Mouse (Mus musculus) lung, postnatal 0 days (tissue): ENCODE data around the gene Htr2c. TPM values are rescaled to one million over a fixed set of nuclear protein-coding genes. Genes with fewer than 3 reads are reported as not detected.

Experiments used
- ATAC-seq: fragments of 200-750 bp; cut with Nextera tagmentation; 2 replicates; pipeline ENCODE4 v1.8.0; 2017; ENCODE audit warnings: moderate library complexity
- DNase-seq: peaks from one replicate; pipeline ENCODE4 v3.0.0-alpha.2; 2016; ENCODE audit warnings: low spot score
- H3K27ac ChIP-seq: fragments of 300-500 bp; sonication (generic); 2 replicates; pipeline ENCODE4 v1.5.1; 2014; ENCODE audit warnings: antibody characterized with exemption, mild to moderate bottlenecking, low read length, mixed read lengths
- H3K27me3 ChIP-seq: fragments of 300-500 bp; sonication (generic); replicated peaks from 2 replicates; pipeline ENCODE4 v1.6.1; 2014; ENCODE audit warnings: low read length, mixed read lengths; ENCODE audit not compliant: insufficient read depth
- H3K36me3 ChIP-seq: fragments of 300-500 bp; sonication (generic); 2 replicates; pipeline ENCODE4 v1.6.1; 2014; ENCODE audit warnings: low read length, mixed read lengths; ENCODE audit not compliant: insufficient read depth
- H3K4me1 ChIP-seq: fragments of 300-500 bp; sonication (generic); 2 replicates; pipeline ENCODE4 v1.6.1; 2014; ENCODE audit warnings: antibody characterized with exemption, low read depth, low read length, mixed read lengths; ENCODE audit not compliant: insufficient read depth
- H3K4me2 ChIP-seq: fragments of 300-500 bp; sonication (generic); replicated peaks from 2 replicates; pipeline ENCODE4 v1.6.1; 2014; ENCODE audit warnings: low read depth, mild to moderate bottlenecking, low read length, moderate library complexity, mixed read lengths
- H3K4me3 ChIP-seq: fragments of 300-500 bp; sonication (generic); 2 replicates; pipeline ENCODE4 v1.5.1; 2014; ENCODE audit warnings: low read depth, low read length
- H3K9ac ChIP-seq: fragments of 300-500 bp; sonication (generic); replicated peaks from 2 replicates; pipeline ENCODE4 v1.6.1; 2014; ENCODE audit warnings: low read depth, mild to moderate bottlenecking
- H3K9me3 ChIP-seq: fragments of 300-500 bp; sonication (generic); 2 replicates; pipeline ENCODE4 v1.6.1; 2016; ENCODE audit warnings: low read length, mixed read lengths
- CTCF ChIP-seq: IDR thresholded peaks from 2 replicates; pipeline ENCODE4 v1.5.1; 2016; ENCODE audit warnings: antibody characterized with exemption, mild to moderate bottlenecking
- EP300 ChIP-seq: IDR thresholded peaks from 2 replicates; pipeline ENCODE4 v1.6.1; 2016; ENCODE audit warnings: antibody characterized with exemption, mild to moderate bottlenecking, control low read depth
- WGBS: fragments of 180-500 bp; shearing (Covaris S2); extraction: QIAGEN DNeasy Blood & Tissue Kit; methylation state at CpG from one replicate; pipeline ENCODE4 v1.1.7; 2014; 5-methylcytosine and 5-hydroxymethylcytosine counted together
- microRNA counts: library from miRNA; unstranded; fragments of <30 nt; microRNA quantifications from one replicate; lab custom pipeline; 2015
- microRNA-seq: library from miRNA; unstranded; fragments of <30 nt; microRNA quantifications from one replicate; pipeline ENCODE4, GENCODE M21; 2016
- polyA plus RNA-seq: library from polyadenylated mRNA; unstranded; fragments of >200 nt; fragmentation: Nextera tagmentation; extraction: Ambion mirVana; gene quantifications from 2 replicates; pipeline ENCODE4 v1.2.1, GENCODE M21; 2015

The Htr2c gene
- polyA plus RNA-seq, 1 experiment from 2014 or later = 0.05 TPM

GRCm38 (mm10) chrX:147217382-147218013, 255.2 kb downstream of the Htr2c start:
- DNase-seq (peak; percentile 45), ATAC-seq (peak; percentile 69)
- Histone ChIP-seq H3K4me3 (no peak overlapping the region), H3K4me2 (no peak overlapping the region), H3K9me3 (no peaks in the 10 kb centered on the region), H3K27me3 (no peaks in the 10 kb centered on the region), H3K36me3 (no peaks in the 10 kb centered on the region), H3K9ac (no peak overlapping the region), H3K4me1 (no peaks in the 10 kb centered on the region), H3K27ac (no peak overlapping the region)
- WGBS = 64% methylated on average over 3 of the region's 3 CpGs
- no peak for TF ChIP-seq CTCF
- TF ChIP-seq EP300 = no peak

DNA sequence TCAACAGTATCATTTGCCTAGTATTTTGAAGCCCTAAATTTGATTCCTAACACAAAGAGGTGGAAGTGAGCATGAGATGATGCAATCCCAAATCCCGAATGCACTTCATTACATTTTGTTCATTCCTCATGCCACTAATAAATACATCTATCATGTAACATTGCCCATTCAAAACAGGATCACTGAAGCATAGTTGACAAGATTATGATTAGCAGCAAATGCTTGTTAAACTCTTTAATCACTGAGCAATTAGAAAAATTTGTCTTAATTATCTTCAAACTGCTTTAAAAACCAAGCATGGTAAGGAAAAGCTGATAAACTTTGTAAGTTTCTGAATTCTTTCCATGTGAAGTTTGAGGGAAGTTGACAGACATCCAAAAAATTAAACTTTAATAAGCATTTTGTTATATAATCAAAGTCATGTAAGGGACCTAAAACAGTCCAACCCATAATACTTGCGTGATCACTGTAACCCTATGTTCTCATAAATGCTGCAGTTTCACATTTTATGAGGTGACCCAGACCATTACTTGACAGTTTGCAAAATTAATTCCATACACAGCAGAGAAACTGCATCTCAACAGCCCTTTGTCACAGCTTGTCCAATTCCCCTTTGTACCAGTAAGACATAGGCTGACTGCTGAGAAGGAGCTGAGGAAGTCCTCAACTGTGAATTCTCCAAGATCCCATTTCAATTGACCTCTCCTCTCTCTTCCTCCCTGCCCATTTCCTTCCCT, 276.7 kb downstream of the Htr2c start:
- H3K4me1 ChIP-seq = no peaks in the 10 kb centered on the region
- ATAC-seq = no peak
- H3K4me3 ChIP-seq = no peak overlapping the region
- 68% methylated on average over 2 of the region's 2 CpGs for WGBS
- H3K27me3 ChIP-seq = no peaks in the 10 kb centered on the region
- no peaks in the 10 kb centered on the region for H3K36me3 ChIP-seq
- H3K9ac ChIP-seq = no peak overlapping the region
- DNase-seq = no peak
- TF ChIP-seq EP300 (no peak), CTCF (no peak)
- no peak overlapping the region for H3K27ac ChIP-seq
- no peak overlapping the region for H3K4me2 ChIP-seq
- H3K9me3 ChIP-seq = no peaks in the 10 kb centered on the region

MicroRNA genes within 50 kb of the gene (microRNA counts, 519-probe panel; counts per million panel counts)
- microRNA mmu-miR-448 (lab: Ali Mortazavi, UCI) (not detected), microRNA mmu-miR-764-3p (lab: Ali Mortazavi, UCI) (not detected), microRNA mmu-miR-764-5p (lab: Ali Mortazavi, UCI) (not detected)

Small RNA genes lying within 50 kb of the gene (microRNA-seq; reads per million reads assigned to microRNA genes)
- gene Gm22650 (not detected), gene Gm24627 (not detected), gene Mir1264 (3.2 reads per million, percentile 8 among the genes with 10 or more reads in this experiment), gene Mir1298 (12.2 reads per million, percentile 25 among the genes with 10 or more reads in this experiment), gene Mir1912 (not detected), gene Mir448 (not detected), gene Mir764 (not detected)
